Mouse (Mus musculus) kidney, embryonic 14.5 days (tissue): ENCODE data around the gene Zfr2. TPM values are rescaled to one million over a fixed set of nuclear protein-coding genes. Genes with fewer than 3 reads are reported as not detected.

Source experiments
- ATAC-seq: fragments of 200-750 bp; cut with Nextera tagmentation; 2 replicates; pipeline ENCODE4 v1.8.0; 2017; ENCODE audit warnings: moderate number of reproducible peaks, mild to moderate bottlenecking, moderate TSS enrichment, moderate library complexity; ENCODE audit not compliant: low FRiP score, low TSS enrichment
- H3K27ac ChIP-seq: fragments of 300-500 bp; sonication (generic); 2 replicates; pipeline ENCODE4 v1.5.1; 2014; ENCODE audit warnings: low read depth, mild to moderate bottlenecking, low read length, moderate library complexity, mixed read lengths
- H3K27me3 ChIP-seq: fragments of 300-500 bp; sonication (generic); 2 replicates; pipeline ENCODE4 v1.6.1; 2014; ENCODE audit warnings: mild to moderate bottlenecking, low read length; ENCODE audit not compliant: control insufficient read depth, insufficient read depth
- H3K36me3 ChIP-seq: fragments of 300-500 bp; sonication (generic); 2 replicates; pipeline ENCODE4 v1.6.1; 2014; ENCODE audit warnings: low read length, mixed read lengths; ENCODE audit not compliant: control insufficient read depth, insufficient read depth
- H3K4me1 ChIP-seq: fragments of 300-500 bp; sonication (generic); 2 replicates; pipeline ENCODE4 v1.6.1; 2014; ENCODE audit warnings: low read length, mixed read lengths; ENCODE audit not compliant: control insufficient read depth, insufficient read depth
- H3K4me2 ChIP-seq: fragments of 300-500 bp; sonication (generic); replicated peaks from 2 replicates; pipeline ENCODE4 v1.6.1; 2014; ENCODE audit warnings: low read depth, mild to moderate bottlenecking, low read length
- H3K4me3 ChIP-seq: fragments of 300-500 bp; sonication (generic); 2 replicates; pipeline ENCODE4 v1.5.1; 2014; ENCODE audit warnings: mild to moderate bottlenecking, low read length
- H3K9ac ChIP-seq: fragments of 300-500 bp; sonication (generic); 2 replicates; pipeline ENCODE4 v1.6.1; 2014; ENCODE audit warnings: low read depth, mild to moderate bottlenecking, low read length, moderate library complexity
- H3K9me3 ChIP-seq: fragments of 300-500 bp; sonication (generic); 2 replicates; pipeline ENCODE4 v1.6.1; 2016; ENCODE audit warnings: low read length; ENCODE audit not compliant: control insufficient read depth
- WGBS: fragments of 180-500 bp; shearing (Covaris S2); extraction: QIAGEN DNeasy Blood & Tissue Kit; methylation state at CpG from one replicate; pipeline ENCODE4 v1.1.7; 2014; 5-methylcytosine and 5-hydroxymethylcytosine counted together
- polyA plus RNA-seq: library from polyadenylated mRNA; unstranded; fragments of >200 nt; fragmentation: Nextera tagmentation; extraction: Ambion mirVana; gene quantifications from 2 replicates; pipeline ENCODE4 v1.2.1, GENCODE M21; 2014

Zfr2 gene
- polyA plus RNA-seq, 1 experiment from 2014 or later, result 4.5 TPM

DNA sequence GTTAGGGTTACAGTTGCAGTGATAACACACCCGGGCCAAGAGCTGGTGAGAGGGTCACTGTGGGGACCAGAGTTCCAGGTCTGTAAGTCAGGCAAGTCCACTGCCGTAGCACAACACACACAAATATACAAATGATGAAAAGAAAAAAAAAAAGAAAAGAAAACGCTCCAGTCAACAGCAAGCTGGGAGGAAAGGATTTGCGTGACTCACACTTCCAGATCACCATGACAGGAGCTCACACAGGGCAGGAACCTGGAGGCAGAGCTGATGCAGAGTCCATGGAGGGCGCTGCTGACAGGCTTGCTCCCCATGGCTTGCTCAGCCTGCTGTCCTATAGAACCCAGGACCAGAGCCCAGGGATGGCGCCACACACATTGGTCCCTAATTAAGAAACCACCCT, 1.3 kb downstream of the Zfr2 start:
- peaks cover 26% of the 10 kb centered on the region for H3K27me3 ChIP-seq
- no peak overlapping the region for H3K4me2 ChIP-seq
- H3K36me3 ChIP-seq, result no peaks in the 10 kb centered on the region
- no peak overlapping the region for H3K4me3 ChIP-seq
- peaks cover 8% of the 10 kb centered on the region for H3K4me1 ChIP-seq
- 75% methylated on average over 6 of the region's 6 CpGs for WGBS
- no peak overlapping the region for H3K9ac ChIP-seq
- no peaks in the 10 kb centered on the region for H3K9me3 ChIP-seq
- no peak for ATAC-seq
- no peak overlapping the region for H3K27ac ChIP-seq

DNA sequence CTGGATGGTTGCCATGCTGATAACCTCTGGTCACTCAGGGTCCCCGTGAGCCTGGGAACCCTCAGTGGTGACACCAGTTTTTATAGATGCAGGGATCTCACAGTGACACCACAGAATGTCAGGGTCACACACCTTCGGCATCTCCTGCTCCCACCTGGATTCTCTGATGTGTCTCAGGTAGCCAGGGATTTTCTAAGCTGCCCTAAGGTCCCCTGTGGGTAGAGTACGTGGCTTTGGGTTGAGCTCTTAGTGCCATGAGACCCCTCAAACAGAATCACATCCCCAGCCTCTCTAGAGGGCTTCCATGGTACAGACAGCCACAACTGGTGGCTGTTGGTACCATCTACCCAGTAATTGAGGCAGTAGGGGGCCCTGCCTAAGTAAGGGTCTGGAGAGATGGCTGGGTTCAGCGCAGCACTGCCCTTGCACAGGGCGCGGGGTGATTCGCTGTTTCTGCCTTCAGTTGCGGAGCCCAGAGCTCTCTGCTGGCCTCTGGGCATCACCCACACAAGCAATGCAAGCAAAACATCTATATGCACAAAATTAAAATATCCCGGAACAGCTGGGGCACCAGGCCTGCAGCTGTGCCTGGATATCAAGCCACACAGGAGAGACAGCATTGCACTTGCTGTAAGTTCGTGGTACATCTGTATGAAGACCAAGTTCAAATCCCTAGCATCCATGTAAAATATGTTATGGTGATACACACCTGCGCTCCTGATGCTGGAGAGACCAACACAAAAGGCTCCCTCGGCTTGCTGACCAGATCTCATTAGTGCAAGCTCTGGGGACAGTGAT, 3.7 kb downstream of the Zfr2 start:
- no peaks in the 10 kb centered on the region for H3K36me3 ChIP-seq
- H3K27ac ChIP-seq, result no peak overlapping the region
- ATAC-seq, result no peak
- H3K4me2 ChIP-seq, result no peak overlapping the region
- peaks cover 9% of the 10 kb centered on the region for H3K4me1 ChIP-seq
- no peak overlapping the region for H3K9ac ChIP-seq
- H3K9me3 ChIP-seq, result no peaks in the 10 kb centered on the region
- no peak overlapping the region for H3K4me3 ChIP-seq
- H3K27me3 ChIP-seq, result peaks cover 20% of the 10 kb centered on the region
- 84% methylated on average over 12 of the region's 12 CpGs for WGBS

GRCm38 (mm10) chr10:81238618-81239017, 5.7 kb downstream of the Zfr2 start:
- H3K9me3 ChIP-seq, result no peaks in the 10 kb centered on the region
- peaks cover 19% of the 10 kb centered on the region for H3K27me3 ChIP-seq
- no peaks in the 10 kb centered on the region for H3K36me3 ChIP-seq
- H3K9ac ChIP-seq, result no peak overlapping the region
- H3K27ac ChIP-seq, result no peak overlapping the region
- peaks cover 6% of the 10 kb centered on the region; the same call in 1 of the 2 replicates for H3K4me1 ChIP-seq
- 80% methylated on average over 2 of the region's 2 CpGs for WGBS
- no peak overlapping the region for H3K4me2 ChIP-seq
- no peak for ATAC-seq
- no peak overlapping the region for H3K4me3 ChIP-seq

DNA sequence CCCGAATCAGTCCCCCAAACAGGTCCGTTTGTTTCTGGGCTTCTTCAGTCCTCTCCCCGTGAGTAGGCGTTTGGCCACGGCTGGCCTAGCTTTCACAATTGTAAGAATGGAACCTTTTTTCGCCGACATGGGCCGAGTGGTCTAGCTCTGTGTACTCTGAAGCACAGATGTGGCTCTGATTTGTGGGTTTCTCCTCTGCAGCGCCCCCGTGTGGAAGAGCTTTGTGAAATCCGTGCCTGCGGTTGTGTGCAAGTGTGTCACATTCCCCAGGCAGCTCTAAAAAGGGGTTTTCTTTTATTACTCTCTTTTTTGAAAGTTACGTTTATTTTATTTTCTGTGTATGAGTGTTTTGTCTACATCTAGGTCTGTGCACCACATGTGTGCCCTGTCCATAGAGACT, 7.9 kb downstream of the Zfr2 start:
- Histone ChIP-seq H3K9ac (no peak overlapping the region), H3K4me1 (peaks cover 5% of the 10 kb centered on the region; the same call in 1 of the 2 replicates), H3K4me2 (no peak overlapping the region), H3K36me3 (no peaks in the 10 kb centered on the region), H3K9me3 (no peaks in the 10 kb centered on the region), H3K27me3 (peaks cover 19% of the 10 kb centered on the region), H3K27ac (no peak overlapping the region), H3K4me3 (no peak overlapping the region)
- no peak for ATAC-seq
- 31% methylated on average over 13 of the region's 13 CpGs for WGBS

DNA sequence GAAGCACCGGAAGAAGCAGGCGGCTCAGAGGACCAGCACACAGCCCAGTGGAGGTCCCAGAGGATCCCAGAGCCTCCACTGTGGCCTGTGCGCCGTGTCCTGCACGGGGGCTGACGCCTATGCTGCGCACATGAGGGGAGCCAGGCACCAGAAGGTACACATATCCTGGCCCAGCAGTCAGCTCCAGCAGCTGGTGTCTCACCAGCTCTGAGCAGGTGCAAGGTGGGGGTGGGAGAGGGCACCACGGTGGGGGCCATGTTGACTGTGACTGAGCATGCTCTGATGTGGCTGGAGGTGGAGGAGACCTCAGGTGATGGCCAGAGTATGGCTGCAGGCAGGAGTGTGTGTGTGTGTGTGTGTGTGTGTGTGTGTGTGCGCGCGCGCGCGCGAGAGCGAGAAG, 9.1 kb downstream of the Zfr2 start:
- Histone ChIP-seq H3K27ac (no peak overlapping the region), H3K4me3 (no peak overlapping the region), H3K4me1 (peaks cover 5% of the 10 kb centered on the region; the same call in 1 of the 2 replicates), H3K9ac (no peak overlapping the region), H3K4me2 (no peak overlapping the region), H3K36me3 (no peaks in the 10 kb centered on the region), H3K27me3 (peaks cover 19% of the 10 kb centered on the region), H3K9me3 (no peaks in the 10 kb centered on the region)
- no peak for ATAC-seq
- WGBS, result 93% methylated on average over 16 of the region's 16 CpGs

DNA sequence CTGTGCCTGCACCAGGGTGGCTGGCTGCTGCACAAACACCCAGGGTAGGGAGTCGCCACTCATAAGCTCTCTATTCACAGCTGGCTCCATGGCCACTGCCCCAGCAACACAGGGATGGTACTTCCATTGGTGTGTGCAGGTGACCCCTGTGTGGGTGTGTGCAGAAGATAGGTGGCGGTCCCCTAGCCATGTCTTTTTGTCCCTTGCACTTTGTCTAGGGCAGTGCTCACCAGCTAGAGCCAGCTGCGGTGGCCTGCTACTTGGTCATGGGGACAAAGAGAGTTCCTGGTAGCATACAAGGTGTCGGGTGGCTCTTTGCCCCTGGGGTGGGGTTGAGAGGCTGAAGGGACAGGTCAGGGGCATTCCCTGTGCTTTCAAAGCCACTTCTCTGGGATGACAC, 11.2 kb downstream of the Zfr2 start:
- Histone ChIP-seq H3K9me3 (no peaks in the 10 kb centered on the region), H3K27ac (no peak overlapping the region), H3K27me3 (peaks cover 17% of the 10 kb centered on the region), H3K4me2 (no peak overlapping the region), H3K4me1 (peaks cover 5% of the 10 kb centered on the region; the same call in 1 of the 2 replicates), H3K36me3 (no peaks in the 10 kb centered on the region), H3K9ac (no peak overlapping the region), H3K4me3 (no peak overlapping the region)
- WGBS, result 79% methylated on average over 4 of the region's 4 CpGs
- ATAC-seq, result no peak

DNA sequence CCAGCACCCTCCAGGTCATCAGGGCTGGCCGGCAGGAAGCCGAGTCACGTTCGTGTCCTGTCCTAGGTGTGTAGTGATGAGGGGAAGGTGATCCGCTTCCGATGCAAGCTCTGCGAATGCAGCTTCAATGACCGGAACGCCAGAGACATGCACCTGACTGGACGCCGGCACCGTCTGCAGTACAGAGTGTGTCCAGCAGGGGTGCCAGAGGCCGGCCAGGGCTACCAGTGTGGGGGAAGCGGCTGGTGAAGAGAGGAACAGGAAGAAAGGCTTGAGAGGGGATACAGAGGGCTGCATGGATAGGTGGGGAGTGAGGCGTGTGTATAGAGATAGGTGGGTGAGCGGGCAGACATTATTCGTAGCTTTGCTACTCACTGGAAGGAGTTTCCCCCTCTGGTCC, 11.6 kb downstream of the Zfr2 start:
- Histone ChIP-seq H3K36me3 (no peaks in the 10 kb centered on the region), H3K4me3 (no peak overlapping the region), H3K4me2 (no peak overlapping the region), H3K4me1 (peaks cover 5% of the 10 kb centered on the region; the same call in 1 of the 2 replicates), H3K9me3 (no peaks in the 10 kb centered on the region), H3K27ac (no peak overlapping the region), H3K27me3 (peaks cover 14% of the 10 kb centered on the region; the same call in 1 of the 2 replicates), H3K9ac (no peak overlapping the region)
- ATAC-seq, result peak; percentile 56; the same call in 1 of the 2 replicates
- WGBS, result 6% methylated on average over 17 of the region's 17 CpGs

- Histone ChIP-seq H3K4me1 (peaks cover under 1% of the 10 kb centered on the region; the same call in 1 of the 2 replicates), H3K4me3 (no peak overlapping the region), H3K4me2 (no peak overlapping the region), H3K36me3 (no peaks in the 10 kb centered on the region), H3K9me3 (no peaks in the 10 kb centered on the region), H3K27me3 (peaks cover 9% of the 10 kb centered on the region; the same call in 1 of the 2 replicates), H3K9ac (no peak overlapping the region), H3K27ac (no peak overlapping the region)
- no peak for ATAC-seq
- 89% methylated on average over 6 of the region's 6 CpGs for WGBS
Measured at GRCm38 (mm10) chr10:81245166-81245565, 12.2 kb downstream of the Zfr2 start.

DNA sequence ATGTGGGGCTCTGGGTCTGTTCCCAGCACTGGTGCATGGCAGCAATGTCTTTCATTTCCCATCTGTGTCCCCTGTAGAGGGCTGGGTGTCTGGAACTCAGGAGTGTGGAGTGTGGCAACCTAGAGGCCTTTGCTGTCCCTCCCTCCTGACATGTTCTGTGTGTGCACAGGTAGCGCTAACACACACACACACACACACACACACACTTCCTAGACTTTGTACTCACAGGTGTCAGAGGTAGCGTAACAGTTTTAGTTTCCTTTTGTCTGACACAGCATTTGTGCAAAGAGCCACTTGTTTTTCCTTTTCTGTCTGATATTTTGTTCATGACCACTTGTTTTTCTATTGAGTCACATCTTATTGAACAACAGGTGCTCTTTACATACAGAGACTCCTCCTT, 14.8 kb downstream of the Zfr2 start:
- 90% methylated on average over 2 of the region's 2 CpGs for WGBS
- no peak for ATAC-seq
- peaks cover 11% of the 10 kb centered on the region; the same call in 1 of the 2 replicates for H3K27me3 ChIP-seq
- H3K36me3 ChIP-seq, result no peaks in the 10 kb centered on the region
- no peak overlapping the region for H3K27ac ChIP-seq
- H3K4me3 ChIP-seq, result no peak overlapping the region
- H3K9ac ChIP-seq, result no peak overlapping the region
- no peak overlapping the region for H3K4me2 ChIP-seq
- 0 out of 2 replicates have a peak, but pooled peaks cover under 1% of the 10 kb centered on the region for H3K4me1 ChIP-seq
- H3K9me3 ChIP-seq, result no peaks in the 10 kb centered on the region
